Mouse (Mus musculus): Measurements from ENCODE around the gene BC004004. TPM values are rescaled to one million over a fixed set of nuclear protein-coding genes. Genes with fewer than 3 reads are reported as not detected.
"Not testable (repeated sequence)": the region's sequence is repeated elsewhere in the genome, so short reads cannot be mapped to it uniquely, and the experiment has no call there.

BC004004 gene
- total RNA-seq, 4 experiments from 2014 or later, result 107 to 140 (median 126) TPM

DNA sequence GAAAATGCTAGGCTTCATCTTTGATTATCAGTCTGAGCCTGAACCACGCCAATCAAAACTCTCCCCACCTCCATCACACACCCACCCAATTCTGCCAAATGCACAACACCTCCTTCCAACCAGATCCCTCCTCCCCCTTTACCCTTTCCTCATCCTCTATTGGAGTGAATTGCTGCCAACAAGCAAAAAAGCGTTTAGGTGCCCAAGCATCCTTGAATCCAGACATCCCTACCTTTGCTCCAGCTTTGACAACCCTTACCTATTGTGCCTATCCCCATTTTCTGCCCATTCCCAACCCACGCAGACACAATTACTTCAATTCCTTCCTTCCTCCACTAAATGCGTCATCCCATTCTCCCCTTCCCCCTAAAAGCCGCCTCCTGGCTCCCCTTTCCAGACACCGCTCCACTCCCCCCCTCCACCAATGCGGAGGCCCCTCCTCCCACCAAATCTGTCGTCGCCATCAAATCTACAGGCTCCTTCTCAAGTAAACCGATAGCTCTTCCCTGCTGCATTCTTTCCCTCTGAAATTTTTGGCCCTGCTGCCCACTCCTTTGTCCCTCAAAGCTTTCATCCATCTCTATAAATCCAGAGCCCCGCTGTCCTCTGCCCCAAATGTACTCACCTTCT, 78.0 kb downstream of the BC004004 start:
- no peak for DNase-seq (ENCODE audit: low spot score in 2 of 2)

DNA sequence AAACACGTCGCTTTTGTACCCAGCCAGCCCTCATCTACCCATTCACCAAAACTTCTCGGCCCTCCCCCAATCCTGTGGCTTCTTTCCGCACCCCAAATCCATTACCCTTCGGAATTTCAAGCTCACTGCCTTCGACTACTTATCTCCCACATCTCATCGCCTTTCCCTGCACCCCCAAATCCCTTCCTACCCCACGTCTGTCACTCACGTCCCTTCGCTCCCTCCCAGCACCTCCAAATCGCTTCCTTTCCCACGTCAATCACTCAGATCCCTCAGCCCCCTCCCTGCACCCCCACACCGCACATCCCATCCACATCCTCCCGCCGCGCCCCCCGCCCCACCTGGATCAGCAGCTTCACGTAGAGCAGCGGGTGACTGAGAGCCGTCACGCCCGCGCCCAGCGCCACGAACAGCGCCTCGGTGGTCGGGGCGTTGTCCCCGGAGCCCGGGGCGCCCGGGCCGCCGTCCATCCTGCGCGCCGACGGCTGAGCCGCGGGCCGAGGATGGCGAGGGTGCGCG, 78.6 kb downstream of the BC004004 start:
- no peak for DNase-seq (ENCODE audit: low spot score in 2 of 2)

DNA sequence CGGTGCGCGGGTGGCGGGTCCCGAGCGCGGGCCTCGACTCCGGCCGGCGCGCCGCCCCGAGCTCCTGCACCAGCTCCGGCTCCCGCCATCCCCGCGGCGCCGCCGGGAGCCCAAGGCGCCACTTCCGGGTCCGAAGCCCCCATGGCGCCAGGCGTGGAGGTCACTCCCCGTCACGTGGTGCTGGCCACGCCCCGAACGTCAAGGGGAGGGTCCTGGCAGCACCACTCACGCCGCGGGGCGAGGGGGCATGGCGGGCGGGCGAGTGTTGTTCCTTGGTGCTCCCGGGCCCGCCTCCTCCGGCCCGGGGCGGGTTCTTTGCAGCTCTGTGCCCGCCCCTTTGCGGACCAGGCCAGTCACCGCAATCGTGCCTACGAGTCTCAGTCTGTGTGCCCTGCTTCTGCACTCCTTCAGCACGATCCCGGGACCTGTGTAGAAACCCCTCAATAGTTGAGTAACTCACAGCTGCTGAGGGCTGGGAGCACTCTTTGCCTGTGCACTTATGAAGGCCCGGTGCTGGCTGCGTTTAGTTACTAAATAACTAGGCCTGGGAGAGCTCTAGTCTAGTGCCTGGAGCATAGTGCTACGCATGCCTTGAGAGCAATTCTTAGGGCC, 79.2 kb downstream of the BC004004 start, which contains the start of gene Mtch1:
Gene Mtch1 (minus strand): TSS at position 290 of the 612 bp plus-strand sequence.
- DNase-seq (ENCODE audit: low spot score in 2 of 2), result peak; percentile 97 to 99

DNA sequence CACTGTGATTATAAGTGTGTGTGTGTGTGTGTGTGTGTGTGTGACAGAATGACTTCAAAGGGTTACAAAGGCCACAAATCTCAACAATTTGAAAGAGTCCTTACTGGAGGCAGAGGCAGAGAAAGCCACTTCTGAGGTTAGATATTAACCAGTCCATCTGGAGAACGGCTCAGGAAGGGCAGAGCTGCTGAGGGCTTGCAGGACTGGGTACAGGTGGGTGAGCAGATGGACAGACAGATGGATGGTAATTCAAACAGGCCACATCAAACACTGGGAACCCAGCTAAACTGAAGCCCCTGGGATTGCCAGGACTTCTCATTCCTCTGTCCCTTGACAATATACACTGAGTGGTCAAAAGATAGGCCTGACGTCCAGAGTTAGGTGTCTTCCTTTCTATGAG, 80.4 kb downstream of the BC004004 start:
- no peak for DNase-seq (ENCODE audit: low spot score in 2 of 2)

GRCm38 (mm10) chr17:29351056-29351455, 82.5 kb downstream of the BC004004 start:
- DNase-seq (ENCODE audit: low spot score in 2 of 2), result not testable (repeated sequence)

DNA sequence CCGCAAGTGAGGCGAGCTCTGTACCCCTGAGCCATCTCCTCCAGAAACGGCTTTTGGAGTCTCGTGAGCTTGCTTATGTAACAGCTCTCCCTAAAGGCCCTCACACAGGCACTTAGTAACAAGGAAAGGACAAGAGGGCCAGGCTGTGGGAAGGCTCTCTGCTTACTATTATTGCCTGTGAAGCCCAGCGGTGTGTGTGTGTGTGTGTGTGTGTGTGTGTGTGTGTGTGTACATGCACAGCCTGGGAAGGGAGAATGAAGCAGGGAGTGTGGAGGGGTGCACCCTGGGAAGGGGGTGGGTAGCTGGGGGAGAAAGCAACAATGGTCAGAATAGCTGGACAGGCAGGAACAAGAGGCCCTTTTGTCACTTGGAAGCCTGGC, 86.9 kb downstream of the BC004004 start:
- no peak for DNase-seq (ENCODE audit: low spot score in 2 of 2)

DNA sequence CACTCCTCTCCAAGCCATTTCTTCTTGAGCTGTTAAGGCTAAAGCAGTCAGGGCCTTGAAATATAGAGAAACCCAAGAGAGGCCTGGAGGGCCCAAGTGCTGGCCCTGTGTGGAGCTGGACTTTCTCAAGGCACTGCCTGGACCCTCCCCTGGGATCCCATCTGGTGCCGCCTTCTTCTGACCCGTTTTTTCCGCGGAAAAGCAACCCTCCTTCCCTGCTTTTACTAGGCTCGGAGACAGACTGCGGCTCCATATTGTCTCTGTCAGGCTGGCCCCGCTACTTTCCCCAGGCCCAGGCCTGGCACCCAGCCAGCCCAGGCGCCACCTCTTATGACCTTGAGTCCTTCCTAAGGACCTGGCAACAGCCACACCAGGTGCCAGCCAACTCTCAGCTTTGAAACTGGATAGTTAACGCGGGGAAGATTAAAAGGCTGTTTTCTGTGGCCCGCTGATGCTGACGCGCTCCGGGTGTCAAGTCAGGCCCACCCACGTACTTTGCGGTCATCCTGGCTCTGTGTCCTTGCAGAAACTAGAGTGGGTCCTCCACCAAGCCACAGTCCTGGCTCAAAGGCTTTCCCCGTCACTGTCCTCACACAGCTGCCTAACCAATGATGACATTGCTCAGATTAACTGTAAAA, 87.4 kb downstream of the BC004004 start:
- DNase-seq (ENCODE audit: low spot score in 2 of 2), result peak; percentile 59 to 81

DNA sequence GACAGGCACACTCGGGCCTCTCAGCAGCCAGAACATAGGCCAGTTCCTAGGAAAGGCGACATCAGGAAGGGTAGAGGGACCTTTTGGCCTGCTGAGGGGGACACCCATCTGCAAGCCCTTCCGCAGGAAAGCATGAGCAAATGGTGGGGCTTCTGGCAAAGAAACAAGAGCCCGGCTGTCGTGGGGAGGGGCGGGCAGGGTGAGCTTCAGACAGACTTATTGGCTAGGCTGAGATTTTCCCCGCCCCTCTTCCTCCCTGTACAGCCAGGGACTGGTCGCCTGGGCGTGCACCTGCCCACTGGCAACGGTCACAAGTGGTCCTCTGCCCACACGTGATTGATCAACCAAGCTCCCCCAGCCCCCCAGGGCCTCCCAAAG, 87.9 kb downstream of the BC004004 start:
- peak; percentile 62 to 65 for DNase-seq (ENCODE audit: low spot score in 2 of 2)

- no peak for DNase-seq (ENCODE audit: low spot score in 2 of 2)
These were observed 88.3 kb downstream of the BC004004 start for GRCm38 (mm10) chr17:29356882-29357281.

- no peak for DNase-seq (ENCODE audit: low spot score in 2 of 2)
These were observed 90.3 kb downstream of the BC004004 start for GRCm38 (mm10) chr17:29358928-29359327.

DNA sequence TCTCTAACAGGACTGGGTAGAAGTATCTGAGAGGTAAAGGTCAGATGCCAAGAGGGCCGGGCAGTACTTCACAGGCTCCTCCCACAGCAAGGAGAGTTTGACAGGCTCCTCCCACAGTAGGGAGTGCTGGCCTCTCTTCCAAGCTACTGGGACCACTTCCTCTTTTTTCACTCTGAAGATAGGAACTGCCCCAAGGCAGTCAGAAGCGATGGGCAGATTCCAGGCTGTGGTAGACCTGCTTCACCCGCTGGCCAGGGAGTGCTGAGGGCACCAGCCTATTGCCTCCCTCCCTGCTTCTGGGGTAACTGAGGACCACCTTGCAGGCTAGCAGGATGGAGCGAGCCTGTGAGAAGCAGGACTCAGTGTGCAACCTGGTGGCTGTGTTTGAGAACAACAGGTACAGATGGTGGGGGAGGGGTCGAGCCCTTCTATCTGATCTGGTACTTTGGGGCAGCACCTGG, 92.2 kb downstream of the BC004004 start, which contains the start of gene Fgd2:
Gene Fgd2 (plus strand): TSS at position 154 of the 461 bp plus-strand sequence.
- DNase-seq (ENCODE audit: low spot score in 2 of 2), result no peak

DNA sequence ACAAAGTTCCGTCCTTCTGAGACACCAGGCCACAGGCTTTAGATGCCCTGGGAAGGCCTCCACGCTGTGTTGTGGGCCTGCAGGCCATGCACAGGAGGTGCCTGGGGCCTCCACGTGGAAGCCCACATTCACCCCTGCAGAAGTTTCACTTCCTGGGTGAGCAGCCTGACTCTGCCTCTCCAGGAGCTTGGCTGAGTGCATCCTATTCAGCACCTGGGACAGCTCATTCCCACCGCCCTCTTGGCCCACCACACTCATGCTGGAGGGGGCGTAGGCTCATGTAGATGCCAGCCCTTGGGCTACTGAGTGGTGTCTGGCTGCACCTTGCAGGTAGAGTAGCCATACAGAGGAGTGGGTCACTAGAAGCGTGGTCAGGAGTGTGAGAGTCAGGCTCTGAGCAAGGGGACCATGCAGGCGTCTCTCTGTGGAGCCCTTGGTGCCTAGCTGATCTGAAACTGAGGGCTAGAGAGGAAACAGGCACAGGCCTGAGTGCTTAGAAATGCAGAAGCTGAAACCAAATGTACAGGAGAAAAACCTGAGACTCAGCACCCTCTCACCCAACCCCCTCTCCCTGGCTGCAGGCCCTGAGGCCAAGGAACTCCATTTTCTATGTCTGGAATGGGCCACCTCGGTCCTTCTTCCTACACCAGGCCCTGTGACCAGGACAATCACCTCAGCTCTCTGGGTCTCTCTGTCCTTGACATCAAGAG, 93.5 kb downstream of the BC004004 start:
- no peak for DNase-seq (ENCODE audit: low spot score in 2 of 2)

- DNase-seq (ENCODE audit: low spot score in 2 of 2), result no peak
These were observed 94.5 kb downstream of the BC004004 start for GRCm38 (mm10) chr17:29363109-29363508.

Other genes with a start within 250 kb of the BC004004 start
- gene Srsf3, start 236.2 kb upstream of the BC004004 start, total RNA-seq (2022), result 10 to 100 TPM; 29.4 to 43.1 (median 37.1) TPM
- 10 to 100 TPM in 3 of 4 experiments, 1 to 10 TPM in 1; 9.8 to 33.8 (median 12.1) TPM for gene Cdkn1a, start 177.8 kb upstream of the BC004004 start, total RNA-seq (2022)
- gene Rab44, start 154.6 kb upstream of the BC004004 start, total RNA-seq (2022), result under 1 TPM in 3 of 4 experiments, not detected in 1; 0.24 to 0.61 (median 0.56) TPM
- gene Cpne5, start 30.6 kb upstream of the BC004004 start, total RNA-seq (2022), result not detected
- gene Ppil1, start 4.6 kb upstream of the BC004004 start, total RNA-seq (2022), result 1 to 10 TPM; 4.8 to 8.3 (median 6.7) TPM
- gene Pi16, start 48.9 kb downstream of the BC004004 start, total RNA-seq (2022), result 10 to 100 TPM; 12.3 to 27.4 (median 16.7) TPM
- 10 to 100 TPM; 74.1 to 82.3 (median 80.3) TPM for gene Mtch1, start 79.1 kb downstream of the BC004004 start, total RNA-seq (2022)
- 1 to 10 TPM in 1 of 4 experiments, under 1 TPM in 3; 0.38 to 1.0 (median 0.67) TPM for gene Fgd2, start 92.1 kb downstream of the BC004004 start, total RNA-seq (2022)
- gene Pim1, start 222.0 kb downstream of the BC004004 start, total RNA-seq (2022), result 10 to 100 TPM in 2 of 4 experiments, 1 to 10 TPM in 2; 8.6 to 18.9 (median 11.3) TPM

Measured in gastrocnemius, adult 8-10 months (tissue).